Mouse (Mus musculus): ENCODE data around the gene Hdac1. TPM values are rescaled to one million over a fixed set of nuclear protein-coding genes. Genes with fewer than 3 reads are reported as not detected.
"Not testable (repeated sequence)": the region's sequence is repeated elsewhere in the genome, so short reads cannot be mapped to it uniquely, and the experiment has no call there.

Hdac1 gene
- polyA plus RNA-seq, 1 experiment = 46.2 TPM

- no peaks in the 10 kb centered on the region for H3K4me1 ChIP-seq (ENCODE audit: control insufficient read depth, insufficient read depth, insufficient read length, low read length)
- H3K27ac ChIP-seq (replicated peaks; ENCODE audit: low read depth, low read length) = no peak overlapping the region
- no peak overlapping the region for H3K4me3 ChIP-seq (ENCODE audit: insufficient read depth, low read depth, low read length)
Observed at GRCm38 (mm10) chr4:129549306-129549705, 6.8 kb upstream of the Hdac1 start.

GRCm38 (mm10) chr4:129547631-129548030 is 5.1 kb upstream of the Hdac1 start:
- not testable (repeated sequence) for H3K4me1 ChIP-seq (ENCODE audit: control insufficient read depth, insufficient read depth, insufficient read length, low read length); H3K27ac ChIP-seq (replicated peaks; ENCODE audit: low read depth, low read length); H3K4me3 ChIP-seq (ENCODE audit: insufficient read depth, low read depth, low read length)

GRCm38 (mm10) chr4:129544106-129544505 is 1.6 kb upstream of the Hdac1 start:
- Histone ChIP-seq H3K4me3 (ENCODE audit: insufficient read depth, low read depth, low read length) (no peak overlapping the region), H3K27ac (replicated peaks; ENCODE audit: low read depth, low read length) (no peak overlapping the region), H3K4me1 (ENCODE audit: control insufficient read depth, insufficient read depth, insufficient read length, low read length) (peaks cover 12% of the 10 kb centered on the region)

GRCm38 (mm10) chr4:129541868-129542591 is 483 bp downstream of the Hdac1 start:
- peak overlapping the region; percentile 29; the same call in 1 of the 2 replicates for H3K27ac ChIP-seq (replicated peaks; ENCODE audit: low read depth, low read length)
- peak overlapping the region; percentile 71 for H3K4me3 ChIP-seq (ENCODE audit: insufficient read depth, low read depth, low read length)
- H3K4me1 ChIP-seq (ENCODE audit: control insufficient read depth, insufficient read depth, insufficient read length, low read length) = peaks cover 12% of the 10 kb centered on the region

- peaks cover 12% of the 10 kb centered on the region for H3K4me1 ChIP-seq (ENCODE audit: control insufficient read depth, insufficient read depth, insufficient read length, low read length)
- no peak overlapping the region for H3K27ac ChIP-seq (replicated peaks; ENCODE audit: low read depth, low read length)
- H3K4me3 ChIP-seq (ENCODE audit: insufficient read depth, low read depth, low read length) = no peak overlapping the region
Observed at GRCm38 (mm10) chr4:129540012-129540411, 2.5 kb downstream of the Hdac1 start.

- not testable (repeated sequence) for H3K27ac ChIP-seq (replicated peaks; ENCODE audit: low read depth, low read length)
Observed at GRCm38 (mm10) chr4:129528901-129529300, 13.6 kb downstream of the Hdac1 start.

GRCm38 (mm10) chr4:129525889-129526288 is 16.6 kb downstream of the Hdac1 start:
- no peak overlapping the region for H3K4me3 ChIP-seq (ENCODE audit: insufficient read depth, low read depth, low read length)
- no peak overlapping the region for H3K27ac ChIP-seq (replicated peaks; ENCODE audit: low read depth, low read length)
- no peaks in the 10 kb centered on the region for H3K4me1 ChIP-seq (ENCODE audit: control insufficient read depth, insufficient read depth, insufficient read length, low read length)

More at GRCm38 (mm10) chr4:129528901-129529300, 13.6 kb downstream of the Hdac1 start:
- not testable (repeated sequence) for H3K4me3 ChIP-seq (ENCODE audit: insufficient read depth, low read depth, low read length); H3K4me1 ChIP-seq (ENCODE audit: control insufficient read depth, insufficient read depth, insufficient read length, low read length)

- no peaks in the 10 kb centered on the region for H3K4me1 ChIP-seq (ENCODE audit: control insufficient read depth, insufficient read depth, insufficient read length, low read length)
- H3K27ac ChIP-seq (replicated peaks; ENCODE audit: low read depth, low read length) = no peak overlapping the region
- no peak overlapping the region for H3K4me3 ChIP-seq (ENCODE audit: insufficient read depth, low read depth, low read length)
Observed at GRCm38 (mm10) chr4:129525338-129525737, 17.2 kb downstream of the Hdac1 start.

- no peak overlapping the region for H3K27ac ChIP-seq (replicated peaks; ENCODE audit: low read depth, low read length)
- H3K4me3 ChIP-seq (ENCODE audit: insufficient read depth, low read depth, low read length) = no peak overlapping the region
- no peaks in the 10 kb centered on the region for H3K4me1 ChIP-seq (ENCODE audit: control insufficient read depth, insufficient read depth, insufficient read length, low read length)
Observed at GRCm38 (mm10) chr4:129518519-129518918, 24.0 kb downstream of the Hdac1 start.

GRCm38 (mm10) chr4:129516925-129517324 is 25.6 kb downstream of the Hdac1 start:
- Histone ChIP-seq H3K27ac (replicated peaks; ENCODE audit: low read depth, low read length) (no peak overlapping the region), H3K4me3 (ENCODE audit: insufficient read depth, low read depth, low read length) (no peak overlapping the region)

GRCm38 (mm10) chr4:129514300-129514898 is 28.1 kb downstream of the Hdac1 start:
- Histone ChIP-seq H3K4me3 (ENCODE audit: insufficient read depth, low read depth, low read length) (peak overlapping the region; percentile 56), H3K4me1 (ENCODE audit: control insufficient read depth, insufficient read depth, insufficient read length, low read length) (no peaks in the 10 kb centered on the region), H3K27ac (replicated peaks; ENCODE audit: low read depth, low read length) (no peak overlapping the region)

More at GRCm38 (mm10) chr4:129516925-129517324, 25.6 kb downstream of the Hdac1 start:
- no peaks in the 10 kb centered on the region for H3K4me1 ChIP-seq (ENCODE audit: control insufficient read depth, insufficient read depth, insufficient read length, low read length)

- H3K4me3 ChIP-seq (ENCODE audit: insufficient read depth, low read depth, low read length) = peak overlapping the region; percentile 56
- H3K27ac ChIP-seq (replicated peaks; ENCODE audit: low read depth, low read length) = no peak overlapping the region
- no peaks in the 10 kb centered on the region for H3K4me1 ChIP-seq (ENCODE audit: control insufficient read depth, insufficient read depth, insufficient read length, low read length)
Observed at GRCm38 (mm10) chr4:129513891-129514290, 28.6 kb downstream of the Hdac1 start.

GRCm38 (mm10) chr4:129513086-129513767 is 29.3 kb downstream of the Hdac1 start, which contains the start of gene Marcksl1:
TSS of gene Marcksl1 (plus strand) at chr4:129513581.
- Histone ChIP-seq H3K27ac (replicated peaks; ENCODE audit: low read depth, low read length) (no peak within 1 kb of the TSS), H3K4me1 (ENCODE audit: control insufficient read depth, insufficient read depth, insufficient read length, low read length) (no peaks in the 10 kb centered on the region), H3K4me3 (ENCODE audit: insufficient read depth, low read depth, low read length) (peak within 1 kb of the TSS; percentile 56)

- Histone ChIP-seq H3K27ac (replicated peaks; ENCODE audit: low read depth, low read length) (no peak overlapping the region), H3K4me3 (ENCODE audit: insufficient read depth, low read depth, low read length) (no peak overlapping the region), H3K4me1 (ENCODE audit: control insufficient read depth, insufficient read depth, insufficient read length, low read length) (no peaks in the 10 kb centered on the region)
Observed at GRCm38 (mm10) chr4:129511413-129512096, 31.0 kb downstream of the Hdac1 start.

Data from brown adipose tissue, adult 24 weeks (tissue).